Mouse (Mus musculus) hematopoietic multipotent progenitor cell, adult 10-12 weeks (in vitro differentiated cells): ENCODE data around the gene Fos. TPM values are rescaled to one million over a fixed set of nuclear protein-coding genes. Genes with fewer than 3 reads are reported as not detected.

ENCODE experiments used
- polyA plus RNA-seq: library from polyadenylated mRNA; stranded (reverse); fragments of >175 nt; gene quantifications from 2 replicates; pipeline ENCODE4 v1.2.3, GENCODE M21; 2012; ENCODE audit warnings: low replicate concordance

The Fos gene
- 31.6 and 262 TPM in 2 replicates for polyA plus RNA-seq

GRCm38 (mm10) chr12:85473481-85474297 lies at the start of gene Fos:
Fos (plus strand) TSS chr12:85473890.

Other genes with a start within 250 kb of the Fos start
- 2.5 and 3.7 TPM in 2 replicates for gene Mlh3, start 203.3 kb upstream of the Fos start, polyA plus RNA-seq
- gene Acyp1, start 185.5 kb upstream of the Fos start, polyA plus RNA-seq = 18.1 and 48.2 TPM in 2 replicates
- 0.05 TPM in 1 of 2 replicates, not detected in the other for gene Zc2hc1c, start 185.3 kb upstream of the Fos start, polyA plus RNA-seq
- 13.4 and 18.3 TPM in 2 replicates for gene Nek9, start 134.5 kb upstream of the Fos start, polyA plus RNA-seq
- gene Tmed10, start 99.0 kb upstream of the Fos start, polyA plus RNA-seq = 134 and 186 TPM in 2 replicates
- gene Jdp2, start 125.1 kb downstream of the Fos start, polyA plus RNA-seq = 10.7 and 19.1 TPM in 2 replicates
- 30.4 and 36.5 TPM in 2 replicates for gene Batf, start 212.8 kb downstream of the Fos start, polyA plus RNA-seq